13 mouse cellular contexts compared by ENCODE assay signal in the genomic region with DNA sequence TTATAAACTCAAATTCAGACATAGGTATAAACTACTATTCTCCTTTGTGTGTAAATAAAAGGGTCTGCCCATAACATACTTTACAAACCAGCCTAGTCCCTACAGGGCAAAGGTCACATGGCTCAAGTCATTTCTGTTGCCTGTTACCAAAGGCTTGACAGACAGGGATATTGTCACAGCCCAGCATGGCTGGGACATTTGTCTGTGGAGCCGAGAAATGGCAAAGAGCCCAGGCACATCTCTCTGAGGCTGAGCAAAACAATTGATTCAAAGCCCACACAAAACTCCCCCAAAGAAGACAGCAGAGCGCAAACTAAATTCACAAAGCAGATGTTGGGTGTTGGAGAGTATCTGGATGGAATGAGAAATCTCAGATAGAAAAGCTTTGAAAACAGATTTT.
A peak's percentile ranks its signal among the peaks of the same experiment; 100 is the strongest.
DNase-seq lines count a peak whose midpoint lies in the region; ATAC-seq lines count a peak whose summit lies in the region.
"Had no signal": no experiment of that assay in that cellular context is flagged by ENCODE, and none has a peak within 500 bp of the region (broad histone marks: within the 10 kb centered on the region; RNA-seq: fewer than 3 reads in every experiment).

No protein-coding gene starts in this region.

- ATAC-seq in forebrain, embryonic 14.5 days: no peak
- no peak for ATAC-seq in forebrain, embryonic 12.5 days (ENCODE audit: low FRiP score)
- no peak for ATAC-seq in neural tube, embryonic 15.5 days (ENCODE audit: low FRiP score)
- ATAC-seq: intestine, embryonic 15.5 days; liver, postnatal 0 days; Patski had no signal

- H3K4me1 ChIP-seq in forebrain, embryonic 14.5 days (ENCODE audit: control insufficient read depth, insufficient read depth, low read length): peaks cover 8% of the 10 kb centered on the region
- H3K4me1 ChIP-seq in forebrain, embryonic 12.5 days: peaks cover 8% of the 10 kb centered on the region; the same call in 1 of the 2 replicates
- H3K4me1 ChIP-seq in neural tube, embryonic 15.5 days: no peaks in the 10 kb centered on the region
- H3K4me1 ChIP-seq: embryonic facial prominence, embryonic 13.5 days; intestine, embryonic 15.5 days; limb, embryonic 10.5 days had no signal

- no peak overlapping the region for H3K9ac ChIP-seq in forebrain, embryonic 14.5 days (ENCODE audit: low read length)
- no peak overlapping the region for H3K9ac ChIP-seq in forebrain, embryonic 12.5 days
- H3K9ac ChIP-seq in neural tube, embryonic 15.5 days (replicated peaks): no peak overlapping the region
- H3K9ac ChIP-seq: embryonic facial prominence, embryonic 13.5 days; intestine, embryonic 15.5 days; liver, postnatal 0 days had no signal

- peak; percentile 61 for DNase-seq in forebrain, embryonic 14.5 days (ENCODE audit: low spot score)
- DNase-seq in embryo, embryonic 9.5 days (ENCODE audit: extremely low spot score): peak; percentile 7
- peak; percentile 26 to 63 for DNase-seq in layer of hippocampus, postnatal 14 days (ENCODE audit: low spot score in 2 of 2)
- DNase-seq in right cerebral cortex, postnatal 10 days (ENCODE audit: low spot score in 2 of 2): peak; percentile 61 to 62
- no peak for DNase-seq in urinary bladder, adult 2 months (ENCODE audit: low spot score)
- DNase-seq in adrenal gland, adult 18-20 months (ENCODE audit: low spot score in 2 of 2): no peak
- DNase-seq: liver, postnatal 0 days had no signal

- no peaks in the 10 kb centered on the region for H3K27me3 ChIP-seq in forebrain, embryonic 14.5 days (replicated peaks; ENCODE audit: control insufficient read depth, insufficient read depth, low read length)
- H3K27me3 ChIP-seq in forebrain, embryonic 12.5 days: no peaks in the 10 kb centered on the region
- no peaks in the 10 kb centered on the region for H3K27me3 ChIP-seq in neural tube, embryonic 15.5 days (replicated peaks)
- H3K27me3 ChIP-seq: embryonic facial prominence, embryonic 13.5 days; intestine, embryonic 15.5 days; Patski had no signal

- no peak overlapping the region for H3K4me2 ChIP-seq in forebrain, embryonic 14.5 days (ENCODE audit: low read length)
- H3K4me2 ChIP-seq in forebrain, embryonic 12.5 days: no peak overlapping the region
- no peak overlapping the region for H3K4me2 ChIP-seq in neural tube, embryonic 15.5 days
- H3K4me2 ChIP-seq: embryonic facial prominence, embryonic 13.5 days; intestine, embryonic 15.5 days had no signal

- no peaks in the 10 kb centered on the region for H3K9me3 ChIP-seq in forebrain, embryonic 14.5 days (replicated peaks; ENCODE audit: control insufficient read depth, low read length)
- H3K9me3 ChIP-seq in forebrain, embryonic 12.5 days: no peaks in the 10 kb centered on the region
- H3K9me3 ChIP-seq in neural tube, embryonic 15.5 days (replicated peaks): no peaks in the 10 kb centered on the region
- H3K9me3 ChIP-seq: embryonic facial prominence, embryonic 13.5 days; intestine, embryonic 15.5 days; limb, embryonic 10.5 days had no signal

- no peak overlapping the region for H3K4me3 ChIP-seq in forebrain, embryonic 14.5 days (ENCODE audit: low read depth, low read length)
- H3K4me3 ChIP-seq in forebrain, embryonic 12.5 days (replicated peaks): no peak overlapping the region
- no peak overlapping the region for H3K4me3 ChIP-seq in neural tube, embryonic 15.5 days (replicated peaks)
- H3K4me3 ChIP-seq: embryonic facial prominence, embryonic 13.5 days; intestine, embryonic 15.5 days; limb, embryonic 10.5 days had no signal

- H3K36me3 ChIP-seq in forebrain, embryonic 14.5 days (ENCODE audit: control insufficient read depth, insufficient read depth, low read length): no peaks in the 10 kb centered on the region
- H3K36me3 ChIP-seq in forebrain, embryonic 12.5 days (replicated peaks): no peaks in the 10 kb centered on the region
- no peaks in the 10 kb centered on the region for H3K36me3 ChIP-seq in neural tube, embryonic 15.5 days
- H3K36me3 ChIP-seq: embryonic facial prominence, embryonic 13.5 days; intestine, embryonic 15.5 days; limb, embryonic 10.5 days had no signal

- 10% methylated on average over 2 of the region's 2 CpGs for WGBS in forebrain, embryonic 14.5 days
- 21% methylated on average over 2 of the region's 2 CpGs for WGBS in forebrain, embryonic 12.5 days
- WGBS in neural tube, embryonic 15.5 days: 35% methylated on average over 2 of the region's 2 CpGs

- no peak overlapping the region for H3K27ac ChIP-seq in forebrain, embryonic 14.5 days (ENCODE audit: low read depth, low read length)
- no peak overlapping the region for H3K27ac ChIP-seq in forebrain, embryonic 12.5 days
- no peak overlapping the region for H3K27ac ChIP-seq in neural tube, embryonic 15.5 days (replicated peaks)
- H3K27ac ChIP-seq: embryonic facial prominence, embryonic 13.5 days; intestine, embryonic 15.5 days; limb, embryonic 10.5 days had no signal

Comparison
In these comparisons a context has a peak if more than half of its experiments do, and no peak if none do; other contexts are left out.
1. DNase-seq: peak in forebrain, embryonic 14.5 days (single experiment), embryo, embryonic 9.5 days (single experiment), layer of hippocampus, postnatal 14 days (2 of 2) and right cerebral cortex, postnatal 10 days (2 of 2); none in urinary bladder, adult 2 months (single experiment) and adrenal gland, adult 18-20 months (0 of 2).